Mouse (Mus musculus) CH12.LX (cell line): ENCODE results near the gene Megf8. TPM values are rescaled to one million over a fixed set of nuclear protein-coding genes. Genes with fewer than 3 reads are reported as not detected.
A peak's percentile ranks its signal among the peaks of the same experiment; 100 is the strongest.

ENCODE experiments used
- DNase-seq: peaks from one replicate; pipeline ENCODE4 v3.0.0-alpha.2; 2013; ENCODE audit errors: extremely low read depth
- H3K27ac ChIP-seq: 2 replicates; pipeline ENCODE4 v1.5.1; 2012; ENCODE audit warnings: low read depth, mild to moderate bottlenecking, control low read depth, moderate library complexity; ENCODE audit not compliant: insufficient read depth
- H3K27me3 ChIP-seq: replicated peaks from 2 replicates; pipeline ENCODE3; 2012; ENCODE audit warnings: inconsistent platforms
- H3K36me3 ChIP-seq, 2 experiments: replicated peaks in 1 of 2; 2 replicates each; pipeline versions ENCODE3 to v1.6.1; 2012; ENCODE audit warnings: inconsistent platforms in 1 of 2, low read length in 1 of 2, mild to moderate bottlenecking in 1 of 2, mixed read lengths in 1 of 2, moderate library complexity in 1 of 2; ENCODE audit not compliant: control insufficient read depth in 1 of 2, insufficient read depth in 1 of 2
- H3K4me1 ChIP-seq, 2 experiments: 2 replicates each; pipeline ENCODE4 v1.6.1; 2012; ENCODE audit warnings: inconsistent platforms in 1 of 2, moderate library complexity in 1 of 2; ENCODE audit not compliant: insufficient read depth in 2 of 2, control insufficient read depth in 1 of 2
- H3K4me2 ChIP-seq: 2 replicates; pipeline ENCODE4 v1.6.1; 2012; ENCODE audit warnings: low read depth, mild to moderate bottlenecking, control low read depth; ENCODE audit not compliant: poor library complexity, insufficient read depth, severe bottlenecking
- H3K4me3 ChIP-seq, 3 experiments: fragments of 150-350 bp in 1 of 3; sonication (generic) in 1 of 3; replicated peaks in 1 of 3; 2 replicates each; pipeline versions ENCODE3 to v1.5.1; 2011 to 2012; ENCODE audit warnings: low read depth in 2 of 3, low read length in 2 of 3, mild to moderate bottlenecking in 2 of 3, moderate library complexity in 2 of 3, control low read depth in 1 of 3, improper control_type of control experiment in 1 of 3, inconsistent platforms in 1 of 3, mixed read lengths in 1 of 3; ENCODE audit not compliant: poor library complexity in 1 of 3
- H3K79me2 ChIP-seq: replicated peaks from 2 replicates; pipeline ENCODE4 v1.6.1; 2012; ENCODE audit warnings: mild to moderate bottlenecking, moderate library complexity; ENCODE audit not compliant: control insufficient read depth, poor library complexity, insufficient read depth, severe bottlenecking; ENCODE audit errors: extremely low read depth
- H3K9ac ChIP-seq: 2 replicates; pipeline ENCODE4 v1.6.1; 2012; ENCODE audit warnings: low read depth, mild to moderate bottlenecking, control low read depth, moderate library complexity; ENCODE audit not compliant: insufficient read depth
- H3K9me3 ChIP-seq: replicated peaks from 2 replicates; pipeline ENCODE3; 2012; ENCODE audit warnings: low read length, inconsistent platforms, mixed read lengths
- CHD2 ChIP-seq: IDR thresholded peaks from 2 replicates; pipeline ENCODE4 v1.6.1; 2011; ENCODE audit warnings: low read length, improper control_type of control experiment
- ELF1 ChIP-seq: IDR thresholded peaks from 2 replicates; pipeline ENCODE4 v1.6.1; 2014; ENCODE audit warnings: low read depth, mild to moderate bottlenecking, inconsistent platforms, low read length, improper control_type of control experiment
- ETS1 ChIP-seq: conservative IDR thresholded peaks from 2 replicates; pipeline ENCODE4 v1.6.1; 2012; ENCODE audit warnings: low read depth, mild to moderate bottlenecking, inconsistent platforms, low read length, improper control_type of control experiment, moderate library complexity
- GABPA ChIP-seq: IDR thresholded peaks from 2 replicates; pipeline ENCODE4 v1.6.1; 2012; ENCODE audit warnings: low read depth, low read length, improper control_type of control experiment, inconsistent platforms; ENCODE audit not compliant: insufficient replicate concordance
- HCFC1 ChIP-seq: IDR thresholded peaks from 2 replicates; pipeline ENCODE4 v1.6.1; 2012; ENCODE audit warnings: low read depth, mild to moderate bottlenecking, inconsistent platforms, low read length, improper control_type of control experiment
- JUN ChIP-seq: IDR thresholded peaks from 2 replicates; pipeline ENCODE4 v1.6.1; 2011; ENCODE audit warnings: low read depth, mild to moderate bottlenecking, low read length, improper control_type of control experiment, moderate library complexity; ENCODE audit not compliant: insufficient read depth
- MAX ChIP-seq: IDR thresholded peaks from 2 replicates; pipeline ENCODE4 v1.6.1; 2011; ENCODE audit warnings: low read length, improper control_type of control experiment
- MAZ ChIP-seq: IDR thresholded peaks from 2 replicates; pipeline ENCODE4 v1.6.1; 2012; ENCODE audit warnings: low read depth, mild to moderate bottlenecking, inconsistent platforms, low read length, improper control_type of control experiment, moderate library complexity
- MEF2A ChIP-seq: IDR thresholded peaks from 2 replicates; pipeline ENCODE4 v1.6.1; 2014; ENCODE audit warnings: low read depth, mild to moderate bottlenecking, inconsistent platforms, low read length, improper control_type of control experiment, borderline replicate concordance
- MYC ChIP-seq: IDR thresholded peaks from 2 replicates; pipeline ENCODE4 v1.6.1; 2011; ENCODE audit warnings: low read depth, mild to moderate bottlenecking, improper control_type of control experiment, low read length
- NRF1 ChIP-seq: IDR thresholded peaks from 2 replicates; pipeline ENCODE4 v1.6.1; 2014; ENCODE audit warnings: low read depth, mild to moderate bottlenecking, inconsistent platforms, low read length, improper control_type of control experiment, moderate library complexity
- PAX5 ChIP-seq: IDR thresholded peaks from 2 replicates; pipeline ENCODE4 v1.6.1; 2012; ENCODE audit warnings: low read length, inconsistent platforms, mixed read lengths
- POLR2A ChIP-seq: IDR thresholded peaks from 2 replicates; pipeline ENCODE4 v1.6.1; 2011; ENCODE audit warnings: low read depth, mild to moderate bottlenecking, improper control_type of control experiment, low read length
- SIN3A ChIP-seq: IDR thresholded peaks from 2 replicates; pipeline ENCODE4 v1.6.1; 2012; ENCODE audit warnings: low read length, improper control_type of control experiment, inconsistent platforms
- TBP ChIP-seq: conservative IDR thresholded peaks from 2 replicates; pipeline ENCODE4 v1.6.1; 2011; ENCODE audit warnings: low read depth, low read length, improper control_type of control experiment
- TCF12 ChIP-seq: IDR thresholded peaks from 2 replicates; pipeline ENCODE4 v1.6.1; 2014; ENCODE audit warnings: low read depth, mild to moderate bottlenecking, inconsistent platforms, low read length, improper control_type of control experiment
- UBTF ChIP-seq: IDR thresholded peaks from 2 replicates; pipeline ENCODE4 v1.6.1; 2012; ENCODE audit warnings: low read depth, mild to moderate bottlenecking, inconsistent platforms, low read length, improper control_type of control experiment, moderate library complexity
- USF1 ChIP-seq: IDR thresholded peaks from 2 replicates; pipeline ENCODE4 v1.6.1; 2014; ENCODE audit warnings: low read depth, mild to moderate bottlenecking, inconsistent platforms, low read length, improper control_type of control experiment
- USF2 ChIP-seq: conservative IDR thresholded peaks from 2 replicates; pipeline ENCODE4 v1.6.1; 2011; ENCODE audit warnings: low read depth, low read length, improper control_type of control experiment
- ZC3H11A ChIP-seq: IDR thresholded peaks from 2 replicates; pipeline ENCODE4 v1.6.1; 2012; ENCODE audit warnings: low read depth, mild to moderate bottlenecking, inconsistent platforms, low read length, improper control_type of control experiment
- ZMIZ1 ChIP-seq: IDR thresholded peaks from 2 replicates; pipeline ENCODE4 v1.6.1; 2012; ENCODE audit warnings: low read depth, mild to moderate bottlenecking, inconsistent platforms, low read length, improper control_type of control experiment
- dilution Hi-C: fragments of 300-500 bp; cut with MboI; formaldehyde crosslinking; loops from 2 replicates; pipeline ENCODE4 v1.14.3; 2020; ENCODE audit warnings: low sequenced_read_pairs; ENCODE audit not compliant: extremely low pct_unique_long_range_greater_than_20kb, extremely low pct_ligation_motif_present
- in situ Hi-C: fragments of 300-500 bp; cut with MboI; formaldehyde crosslinking; loops from 3 replicates; pipeline ENCODE4 v1.14.3; 2019; ENCODE audit warnings: low sequenced_read_pairs, low pct_ligation_motif_present, low pct_unique_long_range_greater_than_20kb, mixed read lengths
- polyA plus RNA-seq: library from polyadenylated mRNA; unstranded; fragments of >175 nt; gene quantifications from 2 replicates; pipeline ENCODE4 v1.2.1, GENCODE M21; 2012; ENCODE audit warnings: low read depth; ENCODE audit not compliant: insufficient read length
- total RNA-seq, 2 experiments: library from RNA; depleted of rRNA; stranded (reverse); fragments of 300-350 nt in 1 of 2; fragments of >200 nt in 1 of 2; gene quantifications; 2 replicates each; pipeline ENCODE4 v1.2.3; 2012 to 2014

Megf8 gene
- total and polyA plus RNA-seq, 3 experiments: 0.62 to 1.7 (median 1.2) TPM

DNA sequence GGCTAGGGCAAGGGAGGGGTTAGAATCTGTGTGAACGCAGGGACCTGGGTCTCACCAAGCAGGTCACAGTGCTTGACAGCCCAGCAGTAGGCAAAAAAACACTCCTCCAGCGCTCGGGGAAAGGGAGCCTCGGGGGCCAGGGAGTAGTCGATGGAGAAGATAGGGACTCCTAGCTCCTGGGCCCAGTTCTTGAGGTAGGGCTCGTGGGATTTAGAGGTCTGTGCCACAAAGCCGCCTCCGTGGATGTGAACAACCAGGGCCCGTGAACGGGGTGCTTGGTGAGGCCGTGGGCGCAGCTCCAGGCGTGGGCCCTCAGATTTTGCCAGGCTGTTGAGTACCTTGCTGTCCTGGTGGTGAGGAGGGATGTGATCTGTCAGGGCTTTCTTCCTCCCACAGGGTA, 67.4 kb downstream of the Megf8 start:
- H3K4me2 ChIP-seq: no peak overlapping the region
- TF ChIP-seq MAX (no peak), POLR2A (no peak), USF1 (no peak), NRF1 (no peak), PAX5 (no peak), ZMIZ1 (no peak), ZC3H11A (no peak), SIN3A (no peak), MAZ (no peak), MEF2A (no peak), ELF1 (no peak)
- H3K27me3 ChIP-seq: no peaks in the 10 kb centered on the region
- no peak overlapping the region for H3K9ac ChIP-seq
- in situ Hi-C loops: no loop called here
- H3K79me2 ChIP-seq: no peaks in the 10 kb centered on the region
- DNase-seq: no peak
- peaks cover 19 to 34% of the 10 kb centered on the region in 2 experiments for H3K4me1 ChIP-seq
- H3K4me3 ChIP-seq: no peak overlapping the region
- dilution Hi-C loops: no loop called here
- no peaks in the 10 kb centered on the region for H3K9me3 ChIP-seq
- peaks cover 25 to 72% of the 10 kb centered on the region in 2 experiments for H3K36me3 ChIP-seq
- no peak overlapping the region for H3K27ac ChIP-seq

DNA sequence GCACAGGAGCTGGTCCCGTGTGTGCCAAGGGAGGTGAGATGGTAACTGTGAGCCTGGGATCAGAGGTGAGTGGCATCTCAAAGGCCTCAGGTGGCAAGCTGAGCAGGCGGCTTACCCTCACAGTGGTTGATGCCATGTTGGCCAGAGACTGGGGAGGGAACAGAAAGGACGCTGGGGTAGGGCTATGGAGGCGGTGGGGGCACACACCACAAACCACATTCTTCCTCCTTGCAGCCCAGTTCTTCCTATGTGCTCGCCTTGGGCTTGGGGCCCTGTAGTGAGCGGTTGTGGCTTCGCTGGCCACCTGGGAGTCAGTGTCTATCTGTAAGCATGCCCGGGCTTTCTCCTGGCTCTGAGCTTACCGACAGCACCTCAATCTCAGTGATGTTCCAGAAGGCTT, 67.9 kb downstream of the Megf8 start:
- no peak overlapping the region for H3K27ac ChIP-seq
- H3K36me3 ChIP-seq: peaks cover 24 to 69% of the 10 kb centered on the region in 2 experiments

More for the DNA sequence above, 67.9 kb downstream of the Megf8 start:
- H3K4me1 ChIP-seq: peaks cover 19 to 34% of the 10 kb centered on the region in 2 experiments
- dilution Hi-C loops: no loop called here
- no peak overlapping the region for H3K4me3 ChIP-seq
- no peaks in the 10 kb centered on the region for H3K27me3 ChIP-seq
- no peak overlapping the region for H3K9ac ChIP-seq
- no peak for TF ChIP-seq JUN
- TF ChIP-seq CHD2: no peak
- no peak for TF ChIP-seq MYC
- TF ChIP-seq GABPA: no peak
- no peak for TF ChIP-seq USF2
- TF ChIP-seq TBP: no peak
- TF ChIP-seq UBTF: no peak
- TF ChIP-seq HCFC1: no peak
- TF ChIP-seq ETS1: no peak
- TF ChIP-seq ZMIZ1: no peak
- no peak for TF ChIP-seq MAZ
- no peak for TF ChIP-seq SIN3A
- no peak for TF ChIP-seq MEF2A
- no peak for TF ChIP-seq TCF12
- TF ChIP-seq ZC3H11A: no peak
- no peaks in the 10 kb centered on the region for H3K9me3 ChIP-seq
- peak; percentile 19 for DNase-seq
- H3K79me2 ChIP-seq: no peaks in the 10 kb centered on the region
- H3K4me2 ChIP-seq: no peak overlapping the region
- in situ Hi-C loops: no loop called here
